Mouse (Mus musculus) midbrain, embryonic 13.5 days (tissue): ENCODE measurements at regions not wholly inside any gene's neighbourhood (a gene's known extent, or its start where the extent isn't known, plus 50 kb on each side); places are given as distances from the start of the nearest gene placed in this dataset.
A peak's percentile ranks its signal among the peaks of the same experiment; 100 is the strongest.

Source experiments
- ATAC-seq: fragments of 200-750 bp; cut with Nextera tagmentation; 2 replicates; pipeline ENCODE4 v1.8.0; 2017; ENCODE audit warnings: mild to moderate bottlenecking, moderate TSS enrichment, moderate library complexity
- H3K27ac ChIP-seq: fragments of 300-500 bp; sonication (generic); 2 replicates; pipeline ENCODE4 v1.5.1; 2015; ENCODE audit warnings: inconsistent platforms, mild to moderate bottlenecking, moderate library complexity
- H3K27me3 ChIP-seq: fragments of 300-500 bp; sonication (generic); 2 replicates; pipeline ENCODE4 v1.6.1; 2015; ENCODE audit warnings: mild to moderate bottlenecking, inconsistent platforms
- H3K36me3 ChIP-seq: fragments of 300-500 bp; sonication (generic); 2 replicates; pipeline ENCODE4 v1.6.1; 2015; ENCODE audit warnings: mild to moderate bottlenecking, inconsistent platforms
- H3K4me1 ChIP-seq: fragments of 300-500 bp; sonication (generic); replicated peaks from 2 replicates; pipeline ENCODE4 v1.6.1; 2015; ENCODE audit warnings: inconsistent platforms
- H3K4me2 ChIP-seq: fragments of 300-500 bp; sonication (generic); replicated peaks from 2 replicates; pipeline ENCODE4 v1.6.1; 2015; ENCODE audit warnings: moderate library complexity, mild to moderate bottlenecking, inconsistent platforms
- H3K4me3 ChIP-seq: fragments of 300-500 bp; sonication (generic); replicated peaks from 2 replicates; pipeline ENCODE4 v1.5.1; 2015; ENCODE audit warnings: mild to moderate bottlenecking, inconsistent platforms
- H3K9ac ChIP-seq: fragments of 300-500 bp; sonication (generic); replicated peaks from 2 replicates; pipeline ENCODE4 v1.6.1; 2015; ENCODE audit warnings: mild to moderate bottlenecking, inconsistent platforms
- H3K9me3 ChIP-seq: fragments of 300-500 bp; sonication (generic); 2 replicates; pipeline ENCODE4 v1.6.1; 2016; ENCODE audit warnings: mild to moderate bottlenecking, inconsistent platforms
- WGBS: fragments of 180-500 bp; shearing (Covaris S2); methylation state at CpG from one replicate; pipeline ENCODE4 v1.1.7; 2015; 5-methylcytosine and 5-hydroxymethylcytosine counted together

- 16% methylated on average over 8 of the region's 8 CpGs for WGBS
- no peaks in the 10 kb centered on the region for H3K36me3 ChIP-seq
Measured at GRCm38 (mm10) chr7:68829861-68830260, 80.8 kb upstream of the Arrdc4 start.

GRCm38 (mm10) chr7:68824399-68824798, 75.4 kb upstream of the Arrdc4 start:
- H3K27ac ChIP-seq: no peak overlapping the region
- H3K9ac ChIP-seq: no peak overlapping the region
- WGBS: 88% methylated on average over 2 of the region's 2 CpGs
- H3K4me1 ChIP-seq: no peaks in the 10 kb centered on the region
- no peak overlapping the region for H3K4me3 ChIP-seq
- no peaks in the 10 kb centered on the region for H3K9me3 ChIP-seq
- H3K36me3 ChIP-seq: no peaks in the 10 kb centered on the region
- H3K27me3 ChIP-seq: peaks cover 14% of the 10 kb centered on the region; the same call in 1 of the 2 replicates
- H3K4me2 ChIP-seq: no peak overlapping the region
- ATAC-seq: no peak

More at GRCm38 (mm10) chr7:68829861-68830260, 80.8 kb upstream of the Arrdc4 start:
- no peaks in the 10 kb centered on the region for H3K4me1 ChIP-seq
- peaks cover 10% of the 10 kb centered on the region; the same call in 1 of the 2 replicates for H3K27me3 ChIP-seq
- no peak overlapping the region for H3K27ac ChIP-seq
- peak; percentile 85 for ATAC-seq
- no peak overlapping the region for H3K4me3 ChIP-seq
- H3K4me2 ChIP-seq: no peak overlapping the region
- H3K9ac ChIP-seq: no peak overlapping the region
- no peaks in the 10 kb centered on the region for H3K9me3 ChIP-seq

- WGBS: 79% methylated on average over 2 of the region's 2 CpGs
- H3K4me3 ChIP-seq: no peak overlapping the region
- H3K4me1 ChIP-seq: no peaks in the 10 kb centered on the region
- no peak overlapping the region for H3K27ac ChIP-seq
- no peaks in the 10 kb centered on the region for H3K9me3 ChIP-seq
- H3K9ac ChIP-seq: no peak overlapping the region
- peaks cover 14% of the 10 kb centered on the region; the same call in 1 of the 2 replicates for H3K27me3 ChIP-seq
- H3K36me3 ChIP-seq: no peaks in the 10 kb centered on the region
- no peak overlapping the region for H3K4me2 ChIP-seq
- ATAC-seq: 0 out of 2 replicates have a peak, but pooled peaks have one; percentile 55
Measured at GRCm38 (mm10) chr7:68823646-68824045, 74.6 kb upstream of the Arrdc4 start.

- ATAC-seq: peak; percentile 72; the same call in 1 of the 2 replicates
Measured at GRCm38 (mm10) chr7:68823189-68823588, 74.1 kb upstream of the Arrdc4 start.

GRCm38 (mm10) chr7:68814823-68815666, 66.0 kb upstream of the Arrdc4 start:
- Histone ChIP-seq H3K9me3 (no peaks in the 10 kb centered on the region), H3K4me1 (no peaks in the 10 kb centered on the region), H3K36me3 (no peaks in the 10 kb centered on the region), H3K27ac (no peak overlapping the region), H3K27me3 (no peaks in the 10 kb centered on the region), H3K4me2 (no peak overlapping the region), H3K9ac (no peak overlapping the region), H3K4me3 (no peak overlapping the region)
- 93% methylated on average over 15 of the region's 15 CpGs for WGBS
- ATAC-seq: no peak

More at GRCm38 (mm10) chr7:68823189-68823588, 74.1 kb upstream of the Arrdc4 start:
- Histone ChIP-seq H3K9ac (no peak overlapping the region), H3K4me3 (no peak overlapping the region), H3K4me1 (no peaks in the 10 kb centered on the region), H3K9me3 (no peaks in the 10 kb centered on the region), H3K27ac (no peak overlapping the region), H3K4me2 (no peak overlapping the region), H3K36me3 (no peaks in the 10 kb centered on the region), H3K27me3 (peaks cover 14% of the 10 kb centered on the region; the same call in 1 of the 2 replicates)
- WGBS: 3% methylated on average over 7 of the region's 7 CpGs

- no peak overlapping the region for H3K4me3 ChIP-seq
- ATAC-seq: no peak
- no peaks in the 10 kb centered on the region for H3K27me3 ChIP-seq
- H3K4me2 ChIP-seq: no peak overlapping the region
- no peak overlapping the region for H3K9ac ChIP-seq
- no peaks in the 10 kb centered on the region for H3K9me3 ChIP-seq
- H3K27ac ChIP-seq: no peak overlapping the region
- WGBS: 42% methylated on average over 8 of the region's 8 CpGs
- 0 out of 2 replicates have a peak, but pooled peaks cover 4% of the 10 kb centered on the region for H3K4me1 ChIP-seq
- H3K36me3 ChIP-seq: no peaks in the 10 kb centered on the region
Measured at GRCm38 (mm10) chr7:68809782-68810181, 60.7 kb upstream of the Arrdc4 start.
